Mouse (Mus musculus): ENCODE results near the gene Sema4f.

Sema4f gene

DNA sequence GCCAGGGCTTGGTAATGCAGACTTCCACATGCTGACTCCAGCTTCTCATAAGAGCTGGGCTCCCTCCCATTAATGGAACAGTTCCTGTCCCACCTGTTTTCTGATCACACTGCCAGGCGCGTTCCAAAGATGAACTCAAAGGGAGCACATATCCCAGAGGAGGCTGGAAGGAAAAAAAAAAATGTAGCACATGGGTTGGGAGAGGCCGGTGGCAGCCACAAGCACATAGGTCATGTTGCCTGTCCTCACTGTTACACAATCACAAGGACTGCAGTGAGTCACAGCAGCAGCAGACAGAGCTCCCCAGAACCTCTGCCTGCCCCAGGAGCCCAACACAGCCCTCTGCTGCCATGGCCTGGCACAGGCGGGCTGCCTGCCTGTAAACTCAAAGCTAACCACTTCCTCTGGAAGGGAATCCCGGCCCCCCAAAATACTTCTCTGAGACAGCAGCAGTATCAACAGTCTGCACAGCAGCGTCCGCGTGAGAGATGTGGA lies 76.1 kb downstream of the Sema4f start:
- peak; percentile 78 for DNase-seq

DNA sequence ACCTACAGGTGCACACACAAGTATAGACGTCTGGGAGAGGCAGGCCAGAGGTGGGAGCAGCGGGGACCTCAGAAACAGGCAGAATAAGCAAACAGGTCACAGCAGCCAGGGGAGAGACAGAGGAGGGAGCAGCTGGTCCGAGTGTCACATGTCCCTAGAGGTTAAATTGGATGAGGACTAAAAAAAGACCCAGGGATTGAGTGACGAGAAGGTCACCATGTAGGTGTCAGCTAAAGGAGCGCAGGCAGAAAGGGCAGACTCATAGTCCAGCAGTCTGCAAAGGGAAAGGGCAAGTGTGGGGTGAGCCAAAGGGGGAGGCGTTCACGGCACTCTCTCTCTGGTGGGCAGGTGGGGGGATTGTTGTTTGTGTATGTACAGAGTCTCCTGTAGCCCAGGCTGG lies 77.1 kb downstream of the Sema4f start:
- no peak for DNase-seq

DNA sequence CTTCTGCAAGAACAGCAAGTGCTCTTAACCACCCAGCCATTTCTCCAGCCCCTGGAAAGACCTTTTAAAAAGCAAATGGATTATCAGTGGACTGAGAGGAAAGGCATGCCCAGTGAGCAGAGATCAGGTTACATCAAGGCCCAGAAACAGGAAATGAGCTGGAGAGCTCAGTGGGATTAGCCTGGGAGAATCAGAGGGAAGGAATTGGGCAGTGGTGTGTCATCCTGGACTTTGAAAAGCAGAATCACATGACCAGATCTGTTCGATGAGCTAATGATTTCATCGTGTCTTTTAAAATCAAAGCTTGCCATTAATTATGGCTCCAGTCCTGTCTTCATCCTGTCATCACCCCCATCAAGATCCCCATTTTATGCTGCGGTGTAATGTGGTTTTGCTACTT lies 77.5 kb downstream of the Sema4f start:
- no peak for DNase-seq
